Mouse (Mus musculus) CD8-positive naive resting alpha-beta T cell, adult 2 months (primary cell): ENCODE measurements around the gene Sec23ip.
"Not testable (repeated sequence)": the region's sequence is repeated elsewhere in the genome, so short reads cannot be mapped to it uniquely, and the experiment has no call there.

Experiments
- DNase-seq, 2 experiments: peaks; one replicate each; pipeline ENCODE4 v3.0.0; 2022; ENCODE audit warnings: low read depth in 2 of 2, low spot score in 2 of 2

The Sec23ip gene

DNA sequence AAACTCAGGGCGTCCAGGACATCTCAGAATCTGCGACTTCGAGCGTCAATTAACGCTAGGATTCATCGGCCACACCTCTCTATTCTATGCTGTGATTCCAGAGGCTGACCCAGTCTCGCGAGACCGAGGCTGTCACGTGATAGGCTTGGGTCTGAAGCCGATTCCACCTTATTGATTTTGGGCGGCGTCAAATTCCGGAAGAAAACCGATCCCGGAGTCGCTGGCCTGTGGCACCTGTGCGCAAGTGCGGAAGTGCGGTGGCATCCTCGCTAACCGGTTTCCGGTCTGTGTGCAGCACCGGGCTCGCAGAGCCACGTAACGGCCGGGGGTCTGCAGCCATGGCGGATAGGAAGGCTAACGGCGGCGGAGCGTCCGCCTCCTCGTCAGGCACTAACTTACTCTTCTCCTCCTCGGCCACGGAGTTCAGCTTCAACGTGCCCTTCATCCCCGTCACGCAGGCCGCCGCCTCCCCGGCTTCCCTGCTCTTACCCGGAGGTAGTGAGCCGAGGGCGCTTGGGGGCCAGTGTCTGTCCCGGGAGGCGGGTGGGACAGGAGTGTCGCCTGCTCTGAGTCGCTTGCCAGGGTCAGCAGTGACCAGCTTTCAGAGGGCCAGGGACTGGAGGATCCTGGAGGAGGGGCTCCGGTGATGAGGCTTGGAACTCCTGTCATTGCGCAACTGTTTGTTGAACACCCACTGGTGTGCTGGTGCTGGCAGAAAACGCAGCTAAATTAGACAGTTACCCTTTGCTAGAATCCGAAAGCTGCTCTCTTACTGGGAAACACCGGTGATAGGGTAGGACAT lies at the start of gene Sec23ip:
TSS of gene Sec23ip (plus strand) at position 260 of the 802 bp plus-strand sequence.
- peak; percentile 95 to 97 for DNase-seq

DNA sequence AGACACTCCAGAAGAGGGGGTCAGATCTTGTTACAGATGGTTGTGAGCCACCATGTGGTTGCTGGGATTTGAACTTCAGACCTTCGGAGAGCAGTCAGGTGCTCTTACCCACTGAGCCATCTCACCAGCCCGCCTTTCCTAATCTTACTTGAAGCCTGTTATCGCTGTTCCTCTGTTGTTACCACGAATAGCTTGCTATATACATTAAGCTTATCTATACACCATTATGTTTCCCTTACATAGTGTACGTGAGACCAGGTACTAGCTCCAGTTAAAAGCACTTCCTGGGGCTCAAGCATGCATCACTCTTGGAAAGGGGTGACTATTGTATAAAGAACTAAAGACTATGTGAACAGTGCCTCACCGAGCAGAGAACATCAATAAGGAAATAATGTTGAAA lies 44.8 kb upstream of the Sec23ip start:
- not testable (repeated sequence) for DNase-seq

DNA sequence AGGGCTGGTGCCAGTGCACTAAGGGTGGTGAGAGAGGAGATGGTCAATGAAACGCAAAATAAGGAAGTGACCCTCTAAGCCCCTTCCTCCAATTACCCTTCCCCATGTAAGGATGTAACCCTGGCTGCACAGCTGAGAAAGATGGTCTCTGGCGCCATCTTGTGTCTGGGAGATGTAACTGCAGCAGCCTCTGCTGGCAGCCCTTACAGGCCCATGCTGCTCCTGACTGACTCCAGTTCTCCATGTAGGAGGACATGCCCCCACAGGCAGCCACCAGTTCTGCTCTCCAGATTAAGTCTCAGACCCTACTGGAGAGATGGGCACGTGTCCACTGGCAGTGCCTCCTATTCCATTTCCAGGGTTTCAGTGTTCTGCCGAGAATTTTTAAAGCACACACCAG lies 39.0 kb upstream of the Sec23ip start:
- peak; percentile 38 to 54 for DNase-seq

DNA sequence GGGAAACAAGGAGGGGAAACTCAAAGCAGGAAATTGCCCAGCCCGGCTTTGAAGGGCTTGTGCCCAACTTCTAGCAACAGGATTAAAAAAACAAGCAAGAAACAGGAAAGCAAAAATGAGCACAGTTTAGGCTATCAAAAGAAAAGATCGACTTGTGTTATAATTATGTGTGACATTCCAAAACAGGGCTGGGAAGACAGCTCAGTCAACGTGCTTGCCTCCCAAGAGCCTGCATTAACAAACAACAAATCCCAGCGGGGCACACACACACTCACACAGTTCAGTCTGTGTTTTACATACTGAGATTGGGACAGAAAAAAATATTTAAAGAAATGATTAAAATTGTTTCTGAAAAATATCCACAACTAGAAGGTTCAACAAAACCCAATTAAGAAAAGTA lies 26.8 kb upstream of the Sec23ip start:
- no peak for DNase-seq

DNA sequence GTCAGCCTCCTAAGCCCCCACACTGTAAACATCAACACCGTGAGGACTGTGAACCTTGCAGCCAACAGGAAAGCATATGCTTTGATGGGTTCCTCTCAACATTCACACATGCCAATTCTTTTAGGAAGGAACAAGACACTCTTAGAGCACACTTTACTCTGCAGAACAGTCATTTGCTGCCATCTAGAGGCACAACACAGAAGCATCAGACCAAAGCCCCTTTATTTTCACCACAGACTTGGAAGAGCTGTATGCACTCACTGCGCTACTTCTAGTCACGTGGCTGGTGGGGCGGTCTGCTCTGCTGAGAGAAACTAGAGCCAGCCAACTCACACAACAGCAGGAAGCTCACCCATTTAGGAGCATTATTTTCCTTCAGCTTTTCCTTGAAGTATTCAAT lies 20.0 kb upstream of the Sec23ip start:
- DNase-seq = peak; percentile 50 to 68

DNA sequence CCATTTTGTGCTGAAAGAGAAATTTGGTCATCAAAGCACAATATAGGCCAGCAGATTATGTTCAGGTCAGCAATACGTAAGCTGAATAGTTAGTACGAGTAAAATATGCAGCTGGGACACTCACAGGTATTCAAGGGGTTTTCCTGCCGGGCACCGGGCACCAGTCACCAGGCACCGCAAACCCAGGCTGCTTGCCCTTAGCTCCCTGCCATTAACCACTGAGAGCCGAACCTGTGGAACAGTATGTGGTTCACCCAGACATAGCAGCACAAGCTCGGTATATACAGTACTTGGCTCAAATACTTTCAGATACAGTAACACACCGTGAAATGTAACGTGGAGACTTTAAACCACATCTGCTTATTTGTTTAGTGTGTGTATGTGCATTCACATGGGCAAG lies 19.6 kb upstream of the Sec23ip start:
- DNase-seq = no peak

DNA sequence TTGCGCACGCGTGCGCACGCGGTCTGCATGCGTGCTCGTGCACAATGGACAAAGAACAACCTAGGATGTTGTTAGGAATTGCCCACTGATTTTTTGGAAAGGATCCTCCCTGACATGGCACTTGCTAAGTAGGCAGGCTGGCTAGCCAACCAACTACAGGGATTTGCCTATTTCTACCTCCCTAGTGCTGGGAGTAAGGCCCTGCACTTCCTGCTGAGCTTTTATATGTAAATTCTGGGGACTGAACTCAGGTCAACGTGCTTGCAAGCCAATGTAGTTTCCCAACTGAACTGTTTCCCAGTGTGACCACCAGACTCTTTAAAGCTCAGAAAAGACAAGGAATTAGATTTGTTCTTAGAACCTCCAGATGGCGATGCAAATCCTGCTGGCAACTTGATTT lies 17.7 kb upstream of the Sec23ip start:
- no peak for DNase-seq

DNA sequence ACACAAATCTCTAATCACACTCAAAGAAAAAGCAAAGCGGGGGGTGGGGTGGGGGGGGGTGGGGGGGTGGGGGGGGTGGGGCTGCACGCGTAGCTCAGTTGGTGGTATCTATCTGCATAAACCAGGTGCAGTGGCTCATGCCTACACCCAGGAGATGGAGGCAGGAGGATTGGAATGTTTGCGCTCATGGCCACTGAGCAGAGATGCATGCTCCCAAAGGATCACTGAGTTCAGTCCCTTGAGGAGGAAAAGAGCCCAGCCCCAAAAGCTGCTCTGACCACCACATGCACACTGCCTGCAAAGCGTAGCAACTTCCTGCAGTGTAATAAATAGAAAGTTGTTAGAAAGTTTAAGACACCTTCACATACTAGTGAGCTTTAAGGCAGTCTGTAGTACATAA lies 17.0 kb upstream of the Sec23ip start:
- DNase-seq = no peak

DNA sequence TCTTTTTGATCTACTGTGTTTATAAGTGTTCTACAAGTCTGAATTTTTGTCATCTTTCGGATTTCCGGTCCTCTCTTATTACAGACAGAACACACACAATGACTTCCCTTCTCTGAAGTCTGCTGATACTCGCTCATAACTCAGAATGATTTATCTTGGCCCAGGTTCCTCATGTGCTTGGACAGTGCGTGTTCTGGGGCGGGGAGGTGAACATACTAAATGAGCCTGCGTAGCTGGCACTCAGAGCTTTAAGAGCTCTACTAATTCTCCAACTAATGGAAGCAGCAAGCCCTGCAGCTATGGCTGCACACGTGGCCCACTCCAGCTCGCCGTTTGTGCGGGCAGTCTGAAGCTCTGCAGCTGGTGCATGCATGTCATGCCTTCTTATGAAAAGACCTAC lies 16.0 kb upstream of the Sec23ip start:
- DNase-seq = no peak

DNA sequence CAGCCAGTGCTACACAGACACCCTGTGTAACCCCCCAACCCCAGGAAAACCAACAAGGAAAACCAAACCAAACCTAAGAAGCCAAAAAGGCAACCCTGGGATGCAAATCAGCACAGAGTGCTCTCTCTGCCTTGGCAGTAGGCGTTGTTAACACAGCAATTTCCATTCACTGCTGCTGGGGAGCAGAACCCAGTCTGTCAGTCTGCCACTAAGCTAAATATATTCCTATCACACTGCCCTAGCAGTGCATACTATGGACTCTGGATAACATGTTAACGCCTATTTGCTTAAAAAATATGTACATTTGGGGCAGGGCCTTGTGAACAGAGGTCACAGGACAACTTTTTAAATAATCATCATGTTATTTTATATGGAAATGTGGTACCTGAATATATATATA lies 13.2 kb upstream of the Sec23ip start:
- DNase-seq = no peak

DNA sequence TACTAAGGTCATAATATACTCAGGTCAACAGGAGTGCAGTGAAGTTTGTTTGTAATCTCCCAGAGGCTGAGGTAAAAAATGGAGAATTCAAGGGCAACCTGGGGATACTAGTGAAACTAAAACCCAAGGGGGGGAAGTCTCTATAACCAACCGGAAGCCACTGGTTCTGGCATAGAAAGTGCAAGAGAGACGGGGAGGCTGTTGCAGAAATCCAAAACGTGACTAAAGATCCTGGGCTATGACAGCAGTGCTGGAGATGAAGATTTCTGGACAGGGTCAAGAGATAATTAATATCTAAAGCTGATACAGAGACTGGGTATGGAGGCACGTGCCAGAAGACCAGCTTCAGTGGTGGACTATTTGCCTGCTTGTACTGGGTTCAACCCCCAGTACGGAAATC lies 6.7 kb upstream of the Sec23ip start:
- no peak for DNase-seq

DNA sequence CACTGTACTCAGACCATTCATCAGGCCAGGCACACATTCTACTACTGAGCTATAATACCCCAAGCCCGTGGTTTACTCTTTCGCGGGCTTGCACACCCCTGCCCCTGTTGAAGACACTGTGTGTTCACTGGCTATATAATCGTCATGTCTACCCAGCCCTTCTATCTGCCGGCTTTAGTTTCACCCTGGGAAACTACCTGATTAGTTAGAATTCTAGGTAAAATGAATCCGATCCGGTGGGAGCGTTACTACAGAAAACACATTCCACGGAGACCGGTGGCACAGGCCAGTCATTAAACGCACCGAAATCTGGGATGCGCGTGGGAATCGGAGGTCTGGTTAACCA lies 5.7 kb upstream of the Sec23ip start:
- no peak for DNase-seq

DNA sequence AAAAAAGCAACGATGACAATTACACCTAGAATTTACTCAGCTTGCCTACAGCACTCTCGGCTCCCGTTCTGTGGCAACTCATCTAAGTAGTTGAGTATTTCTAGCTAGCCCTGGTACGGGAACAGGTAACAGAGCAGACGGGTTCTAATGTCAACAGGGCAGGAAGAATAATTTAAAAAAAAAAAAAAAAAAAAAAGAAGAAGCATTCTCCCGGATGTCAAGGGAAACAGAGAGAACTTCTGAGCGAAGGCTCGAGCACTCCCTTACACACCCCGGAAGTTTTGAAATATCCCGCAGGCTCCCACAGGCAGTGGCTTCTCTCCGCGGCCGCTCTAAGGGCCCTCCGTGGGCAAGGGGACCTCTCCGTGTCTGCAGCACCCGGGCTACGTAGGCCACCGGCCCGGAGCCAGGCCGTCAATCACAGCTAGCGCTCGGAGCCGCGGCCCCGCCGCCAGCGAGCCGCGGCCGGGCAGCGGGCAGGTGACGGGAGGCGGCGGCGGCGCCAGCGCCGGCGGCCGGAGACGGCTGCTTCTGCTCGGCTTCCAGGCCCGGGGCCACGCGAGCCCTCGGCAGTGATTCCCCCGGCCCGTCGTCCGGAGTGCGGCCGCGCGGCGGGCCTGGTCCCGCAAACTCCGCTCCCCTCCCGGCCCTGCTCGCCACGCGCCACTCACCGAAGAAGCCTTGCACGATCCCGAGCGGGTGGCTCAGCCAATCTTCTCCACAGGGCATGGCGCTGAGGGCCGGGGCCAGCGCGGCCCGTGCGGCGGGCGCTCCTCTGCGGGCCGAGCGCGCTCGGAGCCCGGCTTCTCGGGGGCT lies 5.1 kb upstream of the Sec23ip start:
- peak; percentile 26 to 44 for DNase-seq

DNA sequence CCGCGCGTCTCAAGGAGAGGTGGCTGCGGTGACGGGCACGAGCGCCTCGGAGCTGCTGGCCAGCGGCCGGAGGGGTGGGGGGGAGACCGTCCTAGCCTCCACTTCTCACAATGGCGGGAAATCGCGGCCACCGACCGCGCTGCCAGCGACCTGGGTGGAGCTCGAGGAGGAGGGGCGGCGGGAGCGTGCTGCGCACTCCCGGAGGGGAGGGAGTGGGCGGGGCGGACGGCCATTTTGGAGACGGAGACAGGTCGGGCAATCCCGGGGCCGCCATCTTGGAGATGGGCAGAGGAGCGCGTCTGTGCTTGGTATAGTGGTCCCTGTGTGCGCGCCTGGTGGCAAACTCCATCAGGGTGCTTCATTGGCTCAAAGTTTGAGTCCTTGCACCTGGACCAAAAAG lies 4.4 kb upstream of the Sec23ip start, which contains the start of gene Mcmbp:
TSS of gene Mcmbp (minus strand) at position 162 of the 400 bp plus-strand sequence.
- peak; percentile 86 to 93 for DNase-seq

DNA sequence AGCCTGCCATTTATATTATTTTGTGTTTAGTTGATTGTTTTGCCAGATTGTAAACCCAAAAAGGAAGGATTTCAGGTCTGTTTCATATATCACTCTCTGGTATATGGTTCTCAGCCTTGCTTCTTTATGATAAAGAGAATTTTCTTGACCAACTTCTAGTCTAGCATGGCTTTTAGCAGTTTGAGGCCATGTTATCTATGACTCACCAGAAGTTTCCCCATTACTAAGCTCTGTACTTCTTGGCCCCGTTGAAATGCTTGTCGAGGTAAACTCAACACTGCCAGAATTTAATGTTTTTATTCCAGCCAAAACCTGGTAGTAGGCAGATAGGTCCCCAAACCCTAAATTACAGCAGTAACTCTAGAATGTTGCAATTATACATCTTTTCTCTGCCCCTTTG lies 845 bp upstream of the Sec23ip start:
- DNase-seq = no peak

DNA sequence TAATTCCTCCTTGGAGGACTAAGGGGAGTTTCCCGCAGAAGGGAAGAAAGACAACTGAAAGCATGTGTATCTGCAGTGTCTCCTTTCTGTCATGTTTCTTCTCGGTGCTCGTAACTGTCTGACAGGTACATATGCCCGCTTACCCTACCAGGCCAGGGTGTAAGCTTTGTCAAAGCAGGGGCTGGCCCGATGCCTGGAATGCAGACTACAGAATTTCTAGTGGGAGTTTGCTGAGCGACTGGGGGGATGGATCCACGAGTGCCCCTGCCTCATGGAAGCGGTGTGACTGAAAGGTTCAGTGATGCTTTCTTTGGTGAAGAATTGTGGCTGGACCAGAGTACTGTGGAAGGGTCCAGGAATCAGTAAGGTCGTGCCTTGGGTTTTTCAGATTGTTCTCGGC lies 1.4 kb downstream of the Sec23ip start:
- no peak for DNase-seq

DNA sequence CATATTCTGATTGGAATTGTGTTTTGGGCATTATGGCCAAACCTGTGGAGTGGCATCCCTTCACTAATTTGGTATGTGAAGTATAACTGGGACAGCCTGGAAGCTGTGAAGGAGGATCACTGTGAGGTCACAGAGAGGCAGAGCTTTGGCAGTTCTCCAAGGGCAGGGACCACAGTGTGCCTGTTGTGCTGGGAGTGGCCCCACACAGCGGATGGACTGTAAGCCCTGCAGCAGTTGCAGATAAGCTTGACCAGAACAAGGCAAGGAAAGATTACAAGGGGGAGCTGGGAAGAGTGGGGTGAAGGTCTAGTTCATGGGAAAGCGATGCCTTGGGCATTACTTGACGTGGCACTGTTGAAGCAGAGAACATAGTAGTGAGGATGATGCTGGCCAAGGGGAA lies 4.0 kb downstream of the Sec23ip start:
- no peak for DNase-seq

DNA sequence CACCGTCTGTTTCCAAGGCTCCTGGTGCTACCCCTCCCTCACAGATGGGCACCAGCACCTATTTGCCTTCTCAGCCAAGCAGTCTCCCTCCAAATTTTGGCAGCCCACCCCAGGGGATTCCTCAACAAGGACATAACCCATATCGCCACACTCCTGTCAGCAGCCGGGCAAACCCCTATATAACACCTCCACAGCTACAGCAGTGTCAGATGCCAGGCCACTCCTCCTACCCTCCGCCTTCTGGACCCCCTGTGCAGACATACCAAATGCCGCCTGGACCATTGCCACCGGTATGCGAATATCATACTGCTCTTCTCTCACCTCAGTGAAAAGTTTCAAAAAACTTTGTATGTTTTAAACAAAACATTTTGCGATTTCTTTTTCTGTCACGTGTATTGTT lies 5.6 kb downstream of the Sec23ip start:
- no peak for DNase-seq

DNA sequence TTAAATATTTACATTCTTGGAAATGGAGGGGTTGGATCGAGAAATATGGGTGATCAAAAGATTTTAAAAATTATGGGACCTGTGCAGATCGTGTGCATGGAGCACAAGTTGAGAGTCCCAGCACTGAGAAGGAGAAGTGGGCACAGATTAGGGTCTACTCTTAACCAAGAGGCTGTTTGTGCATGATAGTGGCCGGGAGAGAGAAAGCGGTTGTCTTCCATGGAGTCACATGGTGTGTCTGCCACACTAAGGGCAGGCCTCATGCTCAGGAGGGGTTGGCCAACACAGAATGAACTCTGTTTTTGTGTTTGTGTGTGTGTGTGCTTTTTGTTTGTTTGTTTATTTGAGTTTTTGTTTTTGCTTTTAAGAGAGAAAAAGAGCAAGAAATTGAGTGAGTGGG lies 7.3 kb downstream of the Sec23ip start:
- no peak for DNase-seq

DNA sequence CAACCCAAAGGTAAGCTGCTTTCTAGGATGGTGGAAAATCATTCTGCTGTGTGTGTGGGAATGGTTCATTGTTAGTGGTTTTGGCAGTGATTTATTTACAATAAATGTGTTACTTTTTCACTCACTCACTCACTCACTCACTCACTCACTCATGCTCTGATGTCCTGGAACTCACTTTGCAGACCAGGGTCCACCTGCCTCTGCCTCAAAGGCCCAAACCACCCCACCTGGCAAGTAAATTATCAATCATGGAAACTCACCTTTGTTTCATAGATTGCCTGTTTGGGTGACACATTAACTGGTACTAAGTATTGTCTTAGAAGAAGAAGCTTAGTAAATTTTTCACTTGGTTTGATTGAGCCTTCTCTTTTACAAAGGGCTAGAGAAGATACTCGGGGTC lies 10.7 kb downstream of the Sec23ip start:
- DNase-seq = no peak

DNA sequence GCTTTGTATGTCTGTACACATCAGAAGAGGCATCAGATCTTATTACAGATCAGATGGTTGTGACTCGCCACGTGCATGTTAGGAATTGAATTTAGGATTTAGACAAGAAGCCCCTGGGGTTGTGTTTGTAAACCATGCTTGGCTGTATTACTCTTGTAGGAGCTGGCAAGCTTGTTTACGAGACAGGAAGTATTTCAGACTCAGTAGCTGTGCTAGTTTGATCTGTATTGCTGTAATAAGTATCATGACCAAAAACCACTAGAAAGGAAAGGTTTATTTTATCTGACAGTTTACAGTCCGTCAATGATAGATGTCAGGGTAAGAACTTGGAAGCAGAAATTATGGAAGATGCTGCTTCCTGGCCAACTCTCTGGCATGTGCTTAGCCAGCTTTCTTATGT lies 14.2 kb downstream of the Sec23ip start:
- no peak for DNase-seq

DNA sequence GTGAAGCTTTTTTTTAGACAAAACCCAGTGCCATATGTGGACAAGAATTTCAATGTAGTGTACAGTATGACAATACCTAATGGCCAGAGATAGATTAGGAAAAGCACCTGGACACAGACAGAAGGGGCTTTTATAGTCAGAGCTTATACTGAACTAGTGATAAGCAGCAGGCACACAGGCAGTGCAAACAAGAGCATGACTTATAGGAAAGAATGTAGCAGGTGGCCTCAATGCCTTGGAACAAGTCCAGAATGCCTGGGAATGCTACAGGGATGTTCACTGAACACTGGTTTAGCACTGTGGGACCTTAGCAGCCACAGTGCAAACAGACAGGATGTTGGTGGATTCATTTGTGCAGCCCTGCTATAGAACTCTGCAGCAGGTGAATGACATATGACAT lies 22.0 kb downstream of the Sec23ip start:
- DNase-seq = no peak

DNA sequence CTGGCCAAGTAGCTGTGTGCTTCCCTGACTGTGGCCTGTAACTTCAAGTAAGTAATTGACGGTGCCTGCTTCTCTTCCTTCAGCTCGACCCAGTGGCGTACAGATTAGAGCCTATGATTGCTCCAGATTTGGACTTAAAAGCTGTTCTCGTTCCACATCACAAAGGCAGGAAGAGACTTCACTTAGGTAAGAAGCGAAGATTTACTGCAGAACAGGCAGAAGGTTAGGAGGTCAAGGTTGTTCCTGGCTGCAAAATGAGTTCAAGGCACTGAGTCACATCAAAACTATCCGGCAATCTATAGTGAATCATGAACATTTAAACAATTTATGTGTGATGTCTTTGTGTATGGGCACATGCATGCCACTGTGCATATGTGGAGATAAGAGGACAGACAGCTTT lies 32.5 kb downstream of the Sec23ip start:
- DNase-seq = no peak
